Mouse (Mus musculus) CH12.LX (cell line): ENCODE measurements around the gene Npl. TPM values are rescaled to one million over a fixed set of nuclear protein-coding genes. Genes with fewer than 3 reads are reported as not detected.
A peak's percentile ranks its signal among the peaks of the same experiment; 100 is the strongest.

Source experiments
- DNase-seq: peaks from one replicate; pipeline ENCODE4 v3.0.0-alpha.2; 2013; ENCODE audit errors: extremely low read depth
- H3K27ac ChIP-seq: 2 replicates; pipeline ENCODE4 v1.5.1; 2012; ENCODE audit warnings: low read depth, mild to moderate bottlenecking, control low read depth, moderate library complexity; ENCODE audit not compliant: insufficient read depth
- H3K27me3 ChIP-seq: replicated peaks from 2 replicates; pipeline ENCODE3; 2012; ENCODE audit warnings: inconsistent platforms
- H3K36me3 ChIP-seq, 2 experiments: replicated peaks in 1 of 2; 2 replicates each; pipeline versions ENCODE3 to v1.6.1; 2012; ENCODE audit warnings: inconsistent platforms in 1 of 2, low read length in 1 of 2, mild to moderate bottlenecking in 1 of 2, mixed read lengths in 1 of 2, moderate library complexity in 1 of 2; ENCODE audit not compliant: control insufficient read depth in 1 of 2, insufficient read depth in 1 of 2
- H3K4me1 ChIP-seq, 2 experiments: 2 replicates each; pipeline ENCODE4 v1.6.1; 2012; ENCODE audit warnings: inconsistent platforms in 1 of 2, moderate library complexity in 1 of 2; ENCODE audit not compliant: insufficient read depth in 2 of 2, control insufficient read depth in 1 of 2
- H3K4me2 ChIP-seq: 2 replicates; pipeline ENCODE4 v1.6.1; 2012; ENCODE audit warnings: low read depth, mild to moderate bottlenecking, control low read depth; ENCODE audit not compliant: poor library complexity, insufficient read depth, severe bottlenecking
- H3K4me3 ChIP-seq, 3 experiments: fragments of 150-350 bp in 1 of 3; sonication (generic) in 1 of 3; replicated peaks in 1 of 3; 2 replicates each; pipeline versions ENCODE3 to v1.5.1; 2011 to 2012; ENCODE audit warnings: low read depth in 2 of 3, low read length in 2 of 3, mild to moderate bottlenecking in 2 of 3, moderate library complexity in 2 of 3, control low read depth in 1 of 3, improper control_type of control experiment in 1 of 3, inconsistent platforms in 1 of 3, mixed read lengths in 1 of 3; ENCODE audit not compliant: poor library complexity in 1 of 3
- H3K79me2 ChIP-seq: replicated peaks from 2 replicates; pipeline ENCODE4 v1.6.1; 2012; ENCODE audit warnings: mild to moderate bottlenecking, moderate library complexity; ENCODE audit not compliant: control insufficient read depth, poor library complexity, insufficient read depth, severe bottlenecking; ENCODE audit errors: extremely low read depth
- H3K9ac ChIP-seq: 2 replicates; pipeline ENCODE4 v1.6.1; 2012; ENCODE audit warnings: low read depth, mild to moderate bottlenecking, control low read depth, moderate library complexity; ENCODE audit not compliant: insufficient read depth
- H3K9me3 ChIP-seq: replicated peaks from 2 replicates; pipeline ENCODE3; 2012; ENCODE audit warnings: low read length, inconsistent platforms, mixed read lengths
- CTCF ChIP-seq, 2 experiments: IDR thresholded peaks in 1 of 2; conservative IDR thresholded peaks in 1 of 2; 2 replicates each; pipeline ENCODE4 v1.5.1; 2011 to 2012; ENCODE audit warnings: low read depth in 2 of 2, low read length in 2 of 2, improper control_type of control experiment in 1 of 2, inconsistent platforms in 1 of 2, mild to moderate bottlenecking in 1 of 2, moderate library complexity in 1 of 2
- E2F4 ChIP-seq: IDR thresholded peaks from 2 replicates; pipeline ENCODE4 v1.6.1; 2011; ENCODE audit warnings: low read depth, low read length, improper control_type of control experiment; ENCODE audit not compliant: insufficient replicate concordance
- JUN ChIP-seq: IDR thresholded peaks from 2 replicates; pipeline ENCODE4 v1.6.1; 2011; ENCODE audit warnings: low read depth, mild to moderate bottlenecking, low read length, improper control_type of control experiment, moderate library complexity; ENCODE audit not compliant: insufficient read depth
- KAT2A ChIP-seq: IDR thresholded peaks from 2 replicates; pipeline ENCODE4 v1.6.1; 2012; ENCODE audit warnings: low read length, improper control_type of control experiment, inconsistent platforms; ENCODE audit not compliant: insufficient replicate concordance
- MAX ChIP-seq: IDR thresholded peaks from 2 replicates; pipeline ENCODE4 v1.6.1; 2011; ENCODE audit warnings: low read length, improper control_type of control experiment
- MAZ ChIP-seq: IDR thresholded peaks from 2 replicates; pipeline ENCODE4 v1.6.1; 2012; ENCODE audit warnings: low read depth, mild to moderate bottlenecking, inconsistent platforms, low read length, improper control_type of control experiment, moderate library complexity
- MEF2A ChIP-seq: IDR thresholded peaks from 2 replicates; pipeline ENCODE4 v1.6.1; 2014; ENCODE audit warnings: low read depth, mild to moderate bottlenecking, inconsistent platforms, low read length, improper control_type of control experiment, borderline replicate concordance
- NELFE ChIP-seq: IDR thresholded peaks from 2 replicates; pipeline ENCODE4 v1.6.1; 2011; ENCODE audit warnings: low read depth, low read length, improper control_type of control experiment
- SMC3 ChIP-seq: IDR thresholded peaks from 2 replicates; pipeline ENCODE4 v1.6.1; 2011; ENCODE audit warnings: low read depth, low read length, improper control_type of control experiment
- TCF12 ChIP-seq: IDR thresholded peaks from 2 replicates; pipeline ENCODE4 v1.6.1; 2014; ENCODE audit warnings: low read depth, mild to moderate bottlenecking, inconsistent platforms, low read length, improper control_type of control experiment
- ZNF384 ChIP-seq: IDR thresholded peaks from 2 replicates; pipeline ENCODE4 v1.6.1; 2012; ENCODE audit warnings: low read depth, low read length, improper control_type of control experiment, inconsistent platforms
- dilution Hi-C: fragments of 300-500 bp; cut with MboI; formaldehyde crosslinking; loops from 2 replicates; pipeline ENCODE4 v1.14.3; 2020; ENCODE audit warnings: low sequenced_read_pairs; ENCODE audit not compliant: extremely low pct_unique_long_range_greater_than_20kb, extremely low pct_ligation_motif_present
- in situ Hi-C: fragments of 300-500 bp; cut with MboI; formaldehyde crosslinking; loops from 3 replicates; pipeline ENCODE4 v1.14.3; 2019; ENCODE audit warnings: low sequenced_read_pairs, low pct_ligation_motif_present, low pct_unique_long_range_greater_than_20kb, mixed read lengths
- polyA plus RNA-seq: library from polyadenylated mRNA; unstranded; fragments of >175 nt; gene quantifications from 2 replicates; pipeline ENCODE4 v1.2.1, GENCODE M21; 2012; ENCODE audit warnings: low read depth; ENCODE audit not compliant: insufficient read length
- total RNA-seq, 2 experiments: library from RNA; depleted of rRNA; stranded (reverse); fragments of 300-350 nt in 1 of 2; fragments of >200 nt in 1 of 2; gene quantifications; 2 replicates each; pipeline ENCODE4 v1.2.3; 2012 to 2014

The Npl gene
- total and polyA plus RNA-seq, 3 experiments: 0.08 TPM; not detected in 2

DNA sequence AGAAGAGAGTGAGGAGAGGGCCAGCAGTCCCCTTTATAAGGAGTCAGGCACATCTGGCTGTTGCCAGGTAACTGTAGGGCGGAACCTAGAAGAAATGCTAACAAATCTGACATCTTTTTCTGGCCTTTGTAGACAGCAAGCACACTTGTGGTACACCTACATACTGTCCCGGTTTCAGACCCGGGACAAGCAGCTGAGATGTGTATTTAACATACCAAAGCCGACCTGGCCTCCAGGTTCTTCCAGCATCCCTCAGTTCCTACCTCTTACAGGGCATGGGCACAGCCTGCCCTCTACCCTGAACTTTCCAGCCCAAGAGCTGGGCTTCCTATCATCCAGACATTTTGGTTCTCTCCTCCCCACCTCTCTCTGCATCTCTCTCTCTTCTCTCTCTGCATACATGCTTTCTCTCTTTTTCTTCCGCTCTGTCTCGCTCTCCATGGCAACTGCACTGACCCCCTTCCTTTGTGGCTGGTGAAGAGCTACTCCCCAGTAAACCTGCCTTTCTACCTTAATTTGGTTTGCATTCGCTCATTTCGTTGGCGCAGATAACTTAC lies 18.1 kb downstream of the Npl start:
- H3K36me3 ChIP-seq: no peaks in the 10 kb centered on the region
- dilution Hi-C loops (no loop called here), in situ Hi-C loops (no loop called here)
- H3K79me2 ChIP-seq: no peaks in the 10 kb centered on the region
- no peaks in the 10 kb centered on the region for H3K27me3 ChIP-seq
- peak overlapping the region; percentile 17; the same call in 1 of the 2 replicates for H3K4me2 ChIP-seq
- DNase-seq: no peak
- H3K9ac ChIP-seq: no peak overlapping the region
- 0 out of 4 replicates have a peak, but pooled peaks cover 0 to 4% of the 10 kb centered on the region in 2 experiments for H3K4me1 ChIP-seq
- H3K9me3 ChIP-seq: no peaks in the 10 kb centered on the region
- no peak for TF ChIP-seq E2F4
- no peak for TF ChIP-seq JUN
- TF ChIP-seq MEF2A: no peak
- TF ChIP-seq MAZ: no peak
- no peak overlapping the region for H3K27ac ChIP-seq
- no peak overlapping the region for H3K4me3 ChIP-seq

DNA sequence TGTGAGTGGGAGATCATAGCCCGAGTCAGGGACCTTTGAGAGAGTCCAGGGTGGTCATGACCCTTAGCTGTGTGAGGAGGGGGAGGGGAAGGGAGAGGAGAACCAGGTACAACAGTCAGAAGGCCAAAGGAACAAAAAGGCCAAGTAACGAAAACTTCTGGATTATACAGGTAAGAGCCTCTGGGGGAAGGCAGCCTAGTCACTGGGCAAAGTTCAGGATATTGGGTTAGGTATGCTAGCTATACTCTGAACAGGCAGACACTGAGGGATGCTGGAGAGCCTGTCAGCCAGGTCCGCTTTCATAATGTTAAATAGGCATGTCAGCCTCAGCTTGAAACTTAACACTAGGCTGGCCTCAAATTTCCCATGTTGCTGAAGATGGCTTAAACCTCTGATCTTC lies 27.7 kb downstream of the Npl start:
- H3K36me3 ChIP-seq: no peaks in the 10 kb centered on the region
- peaks cover 0 to under 1% of the 10 kb centered on the region in 2 experiments; a peak in 2 of 4 replicates for H3K4me1 ChIP-seq
- in situ Hi-C loops: no loop called here
- no peaks in the 10 kb centered on the region for H3K27me3 ChIP-seq
- DNase-seq: no peak
- TF ChIP-seq KAT2A (no peak), MAX (no peak), TCF12 (no peak), CTCF (conservative IDR thresholded peaks at IDR 0.05 in 1 of 2, IDR thresholded peaks at IDR 0.05 in 1 of 2; ENCODE audit: low read depth in 2 of 2, low read length in 2 of 2) (no peak), MAZ (no peak)
- H3K9me3 ChIP-seq: no peaks in the 10 kb centered on the region
- H3K9ac ChIP-seq: no peak overlapping the region
- H3K27ac ChIP-seq: no peak overlapping the region
- no peak overlapping the region for H3K4me2 ChIP-seq
- dilution Hi-C loops: no loop called here
- no peaks in the 10 kb centered on the region for H3K79me2 ChIP-seq
- no peak overlapping the region for H3K4me3 ChIP-seq

DNA sequence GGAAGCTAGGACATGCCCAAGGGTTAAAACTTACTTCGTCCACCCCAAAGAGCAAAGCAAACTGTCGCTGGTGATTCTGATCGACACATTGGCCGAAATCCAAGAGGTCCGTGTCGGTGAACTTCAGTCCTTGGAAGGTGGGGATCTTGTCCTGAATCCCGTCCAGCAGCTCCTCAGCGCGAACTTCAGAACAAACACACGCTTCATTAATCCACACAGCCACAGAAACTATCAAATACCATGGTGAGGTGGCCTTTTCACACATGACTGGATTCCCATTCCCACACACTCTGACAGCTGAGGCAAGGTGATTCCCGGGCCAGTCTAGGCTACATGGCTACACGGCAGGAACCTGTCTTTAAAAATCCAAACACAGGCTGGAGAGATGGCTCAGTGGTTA lies 34.5 kb downstream of the Npl start:
- in situ Hi-C loops (no loop called here), dilution Hi-C loops (no loop called here)

More for the DNA sequence above, 34.5 kb downstream of the Npl start:
- no peaks in the 10 kb centered on the region for H3K79me2 ChIP-seq
- no peaks in the 10 kb centered on the region for H3K9me3 ChIP-seq
- no peaks in the 10 kb centered on the region for H3K36me3 ChIP-seq
- TF ChIP-seq ZNF384: no peak
- no peak for TF ChIP-seq SMC3
- no peak for TF ChIP-seq NELFE
- TF ChIP-seq JUN: no peak
- TF ChIP-seq, all 38 proteins: peak for 0
- Histone ChIP-seq H3K4me1 (peaks cover 3 to 16% of the 10 kb centered on the region in 2 experiments), H3K4me3 (no peak overlapping the region), H3K27ac (no peak overlapping the region), H3K27me3 (no peaks in the 10 kb centered on the region), H3K9ac (no peak overlapping the region), H3K4me2 (no peak overlapping the region)
- DNase-seq: no peak
